Mouse (Mus musculus) frontal cortex, postnatal 25 days (tissue): ENCODE data around the gene Ghsr.

Experiments
- DNase-seq, 2 experiments: peaks; one replicate each; pipeline ENCODE4 v3.0.0; 2022; ENCODE audit warnings: low spot score in 2 of 2

Gene Ghsr

GRCm38 (mm10) chr3:27411286-27411685 is 40.1 kb downstream of the Ghsr start:
- DNase-seq = no peak

DNA sequence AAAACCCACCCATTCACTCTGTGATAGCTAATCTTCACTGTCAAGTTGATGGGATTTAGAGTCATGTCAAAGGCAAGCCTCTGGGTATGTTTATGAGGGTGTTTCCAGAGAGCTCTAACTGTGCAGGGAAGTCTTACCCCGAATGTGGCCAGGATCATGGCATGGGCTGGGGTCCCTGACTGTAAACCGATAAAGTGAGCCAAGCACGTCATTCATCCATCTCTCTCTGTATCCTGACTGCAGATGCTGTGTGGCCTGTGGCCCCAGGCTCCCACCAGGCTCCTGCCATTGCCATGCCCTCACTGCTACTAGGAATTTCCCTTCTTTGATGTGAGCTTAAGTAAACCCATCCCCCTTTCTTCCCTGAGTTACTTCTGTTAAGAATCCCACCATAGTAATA is 42.4 kb downstream of the Ghsr start:
- DNase-seq = no peak

DNA sequence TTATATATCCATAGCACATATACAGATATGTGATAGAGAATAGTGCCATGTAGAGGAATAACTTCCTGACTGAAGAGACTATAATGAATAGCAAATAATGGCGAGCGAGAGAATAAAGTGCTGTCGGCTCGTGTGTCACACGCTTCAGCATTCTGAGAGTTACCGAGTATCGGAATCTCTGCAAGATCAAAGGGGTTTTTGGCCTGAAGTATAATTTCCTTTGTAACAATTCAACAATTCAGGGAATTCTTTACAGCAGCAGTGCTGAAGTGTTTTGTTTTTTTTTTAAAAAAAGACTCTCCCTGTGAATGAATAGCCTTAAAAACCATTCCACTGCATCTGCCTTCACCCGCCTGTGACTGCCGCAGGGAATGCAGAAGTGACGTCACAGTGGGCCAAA is 45.6 kb downstream of the Ghsr start:
- no peak for DNase-seq

DNA sequence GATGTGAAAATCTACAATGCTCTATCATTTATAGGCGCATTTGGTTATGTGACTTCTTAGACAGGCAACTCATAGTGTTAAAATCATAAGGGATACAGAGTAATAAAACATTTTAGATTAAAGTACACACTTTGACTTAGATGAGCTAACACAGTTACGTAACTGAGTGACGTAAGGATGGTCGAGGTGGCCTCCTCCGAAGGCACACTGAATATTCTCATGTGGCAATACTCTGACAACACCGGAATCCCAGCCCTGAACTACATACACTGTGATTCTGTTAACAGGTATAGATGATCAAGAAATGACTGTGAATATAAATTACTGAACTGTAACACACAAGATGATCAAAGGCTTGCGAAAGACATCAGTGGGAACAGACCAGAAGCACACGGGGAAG is 47.5 kb downstream of the Ghsr start:
- DNase-seq = no peak

- DNase-seq = no peak
Measured at GRCm38 (mm10) chr3:27421980-27422379, 50.8 kb downstream of the Ghsr start.

DNA sequence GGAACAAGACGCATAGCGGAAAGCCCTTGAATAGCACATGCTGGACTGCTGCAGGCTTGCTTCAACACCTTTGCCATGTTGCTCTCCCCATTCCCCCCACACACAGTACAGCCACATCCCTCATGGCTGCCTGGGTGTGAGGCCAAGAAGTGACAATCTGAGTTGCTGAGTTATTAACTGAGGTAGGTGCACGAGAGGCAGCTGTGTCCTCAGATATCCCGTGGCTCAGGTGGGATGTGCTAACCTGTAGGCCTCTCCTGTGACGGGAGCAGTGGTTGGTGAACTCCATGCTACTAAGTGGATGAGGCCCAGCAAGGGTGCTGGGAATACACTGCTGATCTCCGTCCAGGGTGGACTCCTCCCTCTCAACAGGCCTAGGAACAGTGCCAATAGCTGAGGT is 51.4 kb downstream of the Ghsr start:
- no peak for DNase-seq

DNA sequence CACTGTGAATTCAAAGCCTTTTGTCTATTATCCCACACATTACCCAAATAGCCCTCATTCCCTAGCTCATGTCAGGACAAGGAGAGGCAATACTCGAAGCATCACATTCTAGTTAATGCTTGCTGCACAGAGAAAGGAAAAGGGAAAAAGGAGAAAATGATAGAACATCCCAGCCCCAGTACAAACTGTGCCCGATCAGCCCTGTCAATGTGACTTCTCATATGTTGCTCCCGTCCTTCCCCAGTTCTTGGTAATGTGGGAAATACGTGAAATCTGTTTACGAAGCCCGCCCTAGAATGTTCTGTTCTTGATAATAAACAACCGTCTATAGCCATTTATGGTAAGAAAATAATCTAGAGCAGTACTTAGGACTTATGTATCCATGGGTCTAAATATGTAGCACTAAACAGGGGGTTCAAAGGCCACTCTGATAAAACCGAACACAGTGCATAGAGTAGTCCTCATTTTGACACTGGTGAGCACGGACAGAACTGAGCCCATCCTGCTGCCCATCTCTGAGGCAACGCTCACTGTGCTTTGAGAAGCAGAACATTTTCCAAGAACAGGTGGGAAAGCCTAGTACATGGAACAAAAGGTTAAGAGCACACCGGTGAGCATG is 53.0 kb downstream of the Ghsr start:
- no peak for DNase-seq

DNA sequence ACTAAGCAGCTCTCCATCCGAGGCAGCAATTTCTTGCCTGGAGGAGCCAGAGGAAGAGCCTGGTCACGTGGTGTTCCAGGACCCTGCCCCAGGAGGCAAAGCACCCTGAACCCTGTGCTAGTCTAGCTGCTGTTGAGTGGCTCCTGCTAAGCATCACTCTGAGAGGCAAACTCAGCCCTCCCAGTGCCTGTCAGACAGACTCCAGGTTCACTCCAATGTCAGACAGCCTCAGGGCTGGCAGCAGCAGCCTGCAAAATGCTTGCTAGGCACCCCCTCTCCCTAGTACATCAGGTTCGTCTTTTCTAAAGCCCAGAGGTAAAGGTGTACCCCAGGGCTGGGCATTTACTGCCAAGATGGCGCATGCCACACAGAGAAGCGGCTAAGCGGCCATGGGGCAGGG is 56.3 kb downstream of the Ghsr start:
- no peak for DNase-seq
